Mouse (Mus musculus) CH12.LX (cell line): ENCODE measurements around the gene Whrn. TPM values are rescaled to one million over a fixed set of nuclear protein-coding genes. Genes with fewer than 3 reads are reported as not detected.
A peak's percentile ranks its signal among the peaks of the same experiment; 100 is the strongest.

Experiments used
- DNase-seq: peaks from one replicate; pipeline ENCODE4 v3.0.0-alpha.2; 2013; ENCODE audit errors: extremely low read depth
- H3K27ac ChIP-seq: 2 replicates; pipeline ENCODE4 v1.5.1; 2012; ENCODE audit warnings: low read depth, mild to moderate bottlenecking, control low read depth, moderate library complexity; ENCODE audit not compliant: insufficient read depth
- H3K27me3 ChIP-seq: replicated peaks from 2 replicates; pipeline ENCODE3; 2012; ENCODE audit warnings: inconsistent platforms
- H3K36me3 ChIP-seq, 2 experiments: replicated peaks in 1 of 2; 2 replicates each; pipeline versions ENCODE3 to v1.6.1; 2012; ENCODE audit warnings: inconsistent platforms in 1 of 2, low read length in 1 of 2, mild to moderate bottlenecking in 1 of 2, mixed read lengths in 1 of 2, moderate library complexity in 1 of 2; ENCODE audit not compliant: control insufficient read depth in 1 of 2, insufficient read depth in 1 of 2
- H3K4me1 ChIP-seq, 2 experiments: 2 replicates each; pipeline ENCODE4 v1.6.1; 2012; ENCODE audit warnings: inconsistent platforms in 1 of 2, moderate library complexity in 1 of 2; ENCODE audit not compliant: insufficient read depth in 2 of 2, control insufficient read depth in 1 of 2
- H3K4me2 ChIP-seq: 2 replicates; pipeline ENCODE4 v1.6.1; 2012; ENCODE audit warnings: low read depth, mild to moderate bottlenecking, control low read depth; ENCODE audit not compliant: poor library complexity, insufficient read depth, severe bottlenecking
- H3K4me3 ChIP-seq, 3 experiments: fragments of 150-350 bp in 1 of 3; sonication (generic) in 1 of 3; replicated peaks in 1 of 3; 2 replicates each; pipeline versions ENCODE3 to v1.5.1; 2011 to 2012; ENCODE audit warnings: low read depth in 2 of 3, low read length in 2 of 3, mild to moderate bottlenecking in 2 of 3, moderate library complexity in 2 of 3, control low read depth in 1 of 3, improper control_type of control experiment in 1 of 3, inconsistent platforms in 1 of 3, mixed read lengths in 1 of 3; ENCODE audit not compliant: poor library complexity in 1 of 3
- H3K79me2 ChIP-seq: replicated peaks from 2 replicates; pipeline ENCODE4 v1.6.1; 2012; ENCODE audit warnings: mild to moderate bottlenecking, moderate library complexity; ENCODE audit not compliant: control insufficient read depth, poor library complexity, insufficient read depth, severe bottlenecking; ENCODE audit errors: extremely low read depth
- H3K9ac ChIP-seq: 2 replicates; pipeline ENCODE4 v1.6.1; 2012; ENCODE audit warnings: low read depth, mild to moderate bottlenecking, control low read depth, moderate library complexity; ENCODE audit not compliant: insufficient read depth
- H3K9me3 ChIP-seq: replicated peaks from 2 replicates; pipeline ENCODE3; 2012; ENCODE audit warnings: low read length, inconsistent platforms, mixed read lengths
- BHLHE40 ChIP-seq: IDR thresholded peaks from 2 replicates; pipeline ENCODE4 v1.6.1; 2011; ENCODE audit warnings: mild to moderate bottlenecking, low read depth, low read length, improper control_type of control experiment
- CHD1 ChIP-seq: IDR thresholded peaks from 2 replicates; pipeline ENCODE4 v1.6.1; 2012; ENCODE audit warnings: low read depth, low read length, improper control_type of control experiment, inconsistent platforms
- CTCF ChIP-seq, 2 experiments: IDR thresholded peaks in 1 of 2; conservative IDR thresholded peaks in 1 of 2; 2 replicates each; pipeline ENCODE4 v1.5.1; 2011 to 2012; ENCODE audit warnings: low read depth in 2 of 2, low read length in 2 of 2, improper control_type of control experiment in 1 of 2, inconsistent platforms in 1 of 2, mild to moderate bottlenecking in 1 of 2, moderate library complexity in 1 of 2
- ELF1 ChIP-seq: IDR thresholded peaks from 2 replicates; pipeline ENCODE4 v1.6.1; 2014; ENCODE audit warnings: low read depth, mild to moderate bottlenecking, inconsistent platforms, low read length, improper control_type of control experiment
- ETS1 ChIP-seq: conservative IDR thresholded peaks from 2 replicates; pipeline ENCODE4 v1.6.1; 2012; ENCODE audit warnings: low read depth, mild to moderate bottlenecking, inconsistent platforms, low read length, improper control_type of control experiment, moderate library complexity
- GABPA ChIP-seq: IDR thresholded peaks from 2 replicates; pipeline ENCODE4 v1.6.1; 2012; ENCODE audit warnings: low read depth, low read length, improper control_type of control experiment, inconsistent platforms; ENCODE audit not compliant: insufficient replicate concordance
- JUND ChIP-seq: conservative IDR thresholded peaks from 2 replicates; pipeline ENCODE4 v1.6.1; 2011; ENCODE audit warnings: low read depth, low read length, improper control_type of control experiment
- KAT2A ChIP-seq: IDR thresholded peaks from 2 replicates; pipeline ENCODE4 v1.6.1; 2012; ENCODE audit warnings: low read length, improper control_type of control experiment, inconsistent platforms; ENCODE audit not compliant: insufficient replicate concordance
- MAFK ChIP-seq: IDR thresholded peaks from 2 replicates; pipeline ENCODE4 v1.6.1; 2011; ENCODE audit warnings: low read length, improper control_type of control experiment; ENCODE audit not compliant: insufficient replicate concordance
- MAX ChIP-seq: IDR thresholded peaks from 2 replicates; pipeline ENCODE4 v1.6.1; 2011; ENCODE audit warnings: low read length, improper control_type of control experiment
- MEF2A ChIP-seq: IDR thresholded peaks from 2 replicates; pipeline ENCODE4 v1.6.1; 2014; ENCODE audit warnings: low read depth, mild to moderate bottlenecking, inconsistent platforms, low read length, improper control_type of control experiment, borderline replicate concordance
- POLR2AphosphoS2 ChIP-seq: IDR thresholded peaks from 2 replicates; pipeline ENCODE4 v1.6.1; 2011; ENCODE audit warnings: low read depth, low read length, improper control_type of control experiment
- RAD21 ChIP-seq: IDR thresholded peaks from 2 replicates; pipeline ENCODE4 v1.6.1; 2011; ENCODE audit warnings: low read depth, mild to moderate bottlenecking, low read length, improper control_type of control experiment, moderate library complexity
- SIN3A ChIP-seq: IDR thresholded peaks from 2 replicates; pipeline ENCODE4 v1.6.1; 2012; ENCODE audit warnings: low read length, improper control_type of control experiment, inconsistent platforms
- SMC3 ChIP-seq: IDR thresholded peaks from 2 replicates; pipeline ENCODE4 v1.6.1; 2011; ENCODE audit warnings: low read depth, low read length, improper control_type of control experiment
- TBP ChIP-seq: conservative IDR thresholded peaks from 2 replicates; pipeline ENCODE4 v1.6.1; 2011; ENCODE audit warnings: low read depth, low read length, improper control_type of control experiment
- USF1 ChIP-seq: IDR thresholded peaks from 2 replicates; pipeline ENCODE4 v1.6.1; 2014; ENCODE audit warnings: low read depth, mild to moderate bottlenecking, inconsistent platforms, low read length, improper control_type of control experiment
- ZKSCAN1 ChIP-seq: IDR thresholded peaks from 2 replicates; pipeline ENCODE4 v1.6.1; 2012; ENCODE audit warnings: low read depth, inconsistent platforms, low read length, improper control_type of control experiment, borderline replicate concordance
- ZMIZ1 ChIP-seq: IDR thresholded peaks from 2 replicates; pipeline ENCODE4 v1.6.1; 2012; ENCODE audit warnings: low read depth, mild to moderate bottlenecking, inconsistent platforms, low read length, improper control_type of control experiment
- ZNF384 ChIP-seq: IDR thresholded peaks from 2 replicates; pipeline ENCODE4 v1.6.1; 2012; ENCODE audit warnings: low read depth, low read length, improper control_type of control experiment, inconsistent platforms
- dilution Hi-C: fragments of 300-500 bp; cut with MboI; formaldehyde crosslinking; loops from 2 replicates; pipeline ENCODE4 v1.14.3; 2020; ENCODE audit warnings: low sequenced_read_pairs; ENCODE audit not compliant: extremely low pct_unique_long_range_greater_than_20kb, extremely low pct_ligation_motif_present
- in situ Hi-C: fragments of 300-500 bp; cut with MboI; formaldehyde crosslinking; loops from 3 replicates; pipeline ENCODE4 v1.14.3; 2019; ENCODE audit warnings: low sequenced_read_pairs, low pct_ligation_motif_present, low pct_unique_long_range_greater_than_20kb, mixed read lengths
- polyA plus RNA-seq: library from polyadenylated mRNA; unstranded; fragments of >175 nt; gene quantifications from 2 replicates; pipeline ENCODE4 v1.2.1, GENCODE M21; 2012; ENCODE audit warnings: low read depth; ENCODE audit not compliant: insufficient read length
- total RNA-seq, 2 experiments: library from RNA; depleted of rRNA; stranded (reverse); fragments of 300-350 nt in 1 of 2; fragments of >200 nt in 1 of 2; gene quantifications; 2 replicates each; pipeline ENCODE4 v1.2.3; 2012 to 2014

Gene Whrn
- total and polyA plus RNA-seq, 3 experiments, result 0.99 to 9.4 (median 4.5) TPM

DNA sequence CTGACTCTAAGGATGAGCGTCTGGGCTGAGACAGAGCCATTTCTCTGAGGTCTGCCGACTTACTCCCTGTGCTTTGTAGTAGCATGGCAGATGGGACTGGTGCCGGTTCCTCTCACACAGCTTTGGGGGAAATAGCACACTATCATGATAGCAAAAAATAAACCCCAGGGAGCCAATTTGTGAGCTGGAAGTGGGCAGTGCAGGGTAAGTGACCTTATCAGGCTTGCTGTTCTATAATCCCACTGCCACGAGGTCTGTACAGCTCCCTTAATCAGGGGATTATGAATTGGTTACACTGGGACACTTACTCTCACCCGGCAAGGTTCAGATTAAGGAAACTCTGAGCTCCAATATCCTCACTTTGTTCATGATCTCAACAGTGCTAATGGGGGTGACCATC lies 5.3 kb upstream of the Whrn start:
- TF ChIP-seq ETS1 (no peak), GABPA (no peak)
- Histone ChIP-seq H3K36me3 (no peaks in the 10 kb centered on the region), H3K9me3 (no peaks in the 10 kb centered on the region), H3K4me2 (no peak overlapping the region), H3K27ac (no peak overlapping the region), H3K9ac (no peak overlapping the region), H3K79me2 (no peaks in the 10 kb centered on the region), H3K27me3 (peaks cover 19% of the 10 kb centered on the region), H3K4me1 (peaks cover 5 to 22% of the 10 kb centered on the region in 2 experiments; a peak in 3 of 4 replicates), H3K4me3 (no peak overlapping the region)
- in situ Hi-C loops (loop anchor here (5.0 kb wide), 1 partner anchor 61 kb away; no protein-coding TSS in a partner anchor), dilution Hi-C loops (no loop called here)
- no peak for DNase-seq

DNA sequence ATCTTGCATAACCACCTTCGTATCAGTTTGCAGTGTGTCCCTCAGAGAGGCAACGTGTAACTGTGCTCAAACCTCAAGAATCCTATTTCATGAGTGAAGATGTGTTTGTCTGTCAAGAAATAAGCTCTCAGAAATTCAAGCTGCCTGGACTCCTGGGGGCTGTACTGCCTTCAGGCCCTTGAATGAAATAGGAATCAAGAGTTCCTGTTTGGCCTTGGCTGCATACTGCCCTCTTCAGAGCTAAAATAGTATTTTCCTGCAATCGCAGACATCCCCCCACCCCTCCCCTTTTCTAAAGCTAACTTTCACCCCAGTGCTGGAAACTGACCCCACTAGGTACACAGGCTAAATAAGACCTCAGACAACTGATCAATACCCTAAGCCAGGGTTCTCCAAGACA lies 2.6 kb upstream of the Whrn start:
- H3K4me2 ChIP-seq, result no peak overlapping the region
- peak; percentile 49 for TF ChIP-seq SMC3
- no peak for TF ChIP-seq JUND
- TF ChIP-seq CTCF (conservative IDR thresholded peaks at IDR 0.05 in 1 of 2, IDR thresholded peaks at IDR 0.05 in 1 of 2; ENCODE audit: low read depth in 2 of 2, low read length in 2 of 2), result peak; percentile 35 to 65; a peak in 2 of 4 replicates
- TF ChIP-seq KAT2A, result no peak
- TF ChIP-seq ELF1, result no peak
- TF ChIP-seq ZMIZ1, result no peak
- TF ChIP-seq RAD21, result peak; percentile 59
- H3K27me3 ChIP-seq, result peaks cover 19% of the 10 kb centered on the region
- H3K9ac ChIP-seq, result no peak overlapping the region
- H3K4me3 ChIP-seq, result no peak overlapping the region
- no peaks in the 10 kb centered on the region for H3K79me2 ChIP-seq
- DNase-seq, result no peak
- peaks cover 3% of the 10 kb centered on the region for H3K9me3 ChIP-seq
- no peaks in the 10 kb centered on the region for H3K36me3 ChIP-seq
- dilution Hi-C loops (no loop called here), in situ Hi-C loops (no loop called here)
- H3K27ac ChIP-seq, result no peak overlapping the region
- H3K4me1 ChIP-seq, result peaks cover 8 to 41% of the 10 kb centered on the region in 2 experiments

DNA sequence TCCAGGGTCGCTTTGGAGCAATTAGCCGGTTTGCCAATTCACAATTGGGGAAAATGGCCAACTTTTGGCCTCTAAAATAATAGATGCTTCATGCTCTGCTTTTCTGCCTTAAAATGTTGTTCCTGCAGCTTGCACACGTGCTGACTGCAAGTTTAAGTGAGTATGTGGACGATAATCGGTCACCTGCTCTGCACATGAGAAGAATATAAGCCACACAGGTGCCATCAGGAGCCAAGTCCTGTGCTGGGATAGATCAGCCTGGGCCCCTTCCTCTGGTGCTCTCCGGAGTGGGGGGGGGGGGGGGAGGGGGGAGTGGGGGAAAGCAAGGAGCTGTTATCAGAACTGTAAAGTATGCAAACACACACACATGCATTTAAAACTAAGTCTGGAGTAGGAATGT lies 521 bp upstream of the Whrn start:
- H3K27me3 ChIP-seq, result peaks cover 18% of the 10 kb centered on the region
- dilution Hi-C loops (no loop called here), in situ Hi-C loops (no loop called here)
- DNase-seq, result no peak
- H3K9me3 ChIP-seq, result peaks cover 3% of the 10 kb centered on the region
- H3K4me2 ChIP-seq, result peak overlapping the region; percentile 88
- H3K4me1 ChIP-seq, result peaks cover 8 to 55% of the 10 kb centered on the region in 2 experiments
- no peak for TF ChIP-seq GABPA
- TF ChIP-seq ZNF384, result no peak
- TF ChIP-seq RAD21, result no peak
- no peak for TF ChIP-seq CHD1
- no peak for TF ChIP-seq ZMIZ1
- peak; percentile 51; the same call in 1 of the 2 replicates for TF ChIP-seq BHLHE40
- 0 out of 2 replicates have a peak, but pooled peaks have one; percentile 28 for TF ChIP-seq MAX
- TF ChIP-seq USF1, result no peak
- no peak for TF ChIP-seq KAT2A
- TF ChIP-seq MEF2A, result 0 out of 2 replicates have a peak, but pooled peaks have one; percentile 33
- no peak for TF ChIP-seq MAFK
- TF ChIP-seq JUND, result no peak
- TF ChIP-seq TBP, result no peak
- TF ChIP-seq ZKSCAN1, result no peak
- TF ChIP-seq POLR2AphosphoS2, result no peak
- no peak for TF ChIP-seq SIN3A
- H3K9ac ChIP-seq, result no peak overlapping the region; the same call in 1 of the 2 replicates
- H3K4me3 ChIP-seq, result peak overlapping the region; percentile 52 to 65 (median 54)
- H3K36me3 ChIP-seq, result peaks cover 0 to 6% of the 10 kb centered on the region in 2 experiments
- no peak overlapping the region for H3K27ac ChIP-seq
- H3K79me2 ChIP-seq, result no peaks in the 10 kb centered on the region
